Mouse (Mus musculus) small intestine, adult 2 months (tissue): ENCODE measurements around the gene Glrb.

Experiments used
- CTCF ChIP-seq: fragments of 200-500 bp; IDR thresholded peaks from 2 replicates; pipeline ENCODE4 v1.5.1; 2012; ENCODE audit warnings: low read depth, mild to moderate bottlenecking, control low read depth, inconsistent platforms, low read length, moderate library complexity, mixed read lengths; ENCODE audit not compliant: insufficient replicate concordance, insufficient read length; ENCODE audit errors: extremely low read depth
- POLR2A ChIP-seq: fragments of 200-500 bp; IDR thresholded peaks from 2 replicates; pipeline ENCODE4 v1.6.1; 2012; ENCODE audit warnings: low read depth, mild to moderate bottlenecking, control low read depth, inconsistent platforms, low read length, moderate library complexity

GRCm38 (mm10) chr3:80813734-80814133 is 99.7 kb downstream of the Glrb start:
- no peak for TF ChIP-seq POLR2A
- TF ChIP-seq CTCF = no peak
